Mouse (Mus musculus): Measurements from ENCODE around the gene Trim71.
A peak's percentile ranks its signal among the peaks of the same experiment; 100 is the strongest.

Gene Trim71

DNA sequence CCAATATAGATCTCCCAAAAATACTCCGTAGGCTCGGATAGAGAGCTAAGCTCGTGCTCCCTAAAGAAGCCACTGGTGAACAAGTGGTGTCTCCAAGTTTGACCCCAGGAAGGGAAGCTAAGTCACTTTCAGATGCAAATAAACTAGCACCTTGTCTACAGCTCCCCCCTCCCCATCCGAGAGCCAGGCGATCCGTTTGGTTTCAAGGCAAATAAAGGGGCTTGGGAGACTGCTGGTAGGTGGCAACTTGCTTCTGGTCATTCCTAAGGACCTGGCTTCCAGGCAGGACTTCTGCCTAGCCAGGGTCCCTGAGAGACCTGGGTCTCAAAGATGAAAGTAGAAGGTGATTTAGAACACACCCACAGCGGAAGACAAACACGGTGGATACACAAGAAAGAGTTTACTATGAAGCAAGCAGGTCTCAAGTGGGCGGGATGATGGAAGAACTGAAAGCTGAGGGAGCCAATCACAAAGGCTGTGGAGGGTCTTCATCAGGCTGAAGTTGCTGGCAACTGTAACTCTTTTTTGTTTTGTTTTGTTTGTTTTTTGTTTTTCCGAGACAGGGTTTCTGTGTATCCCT, 7.8 kb downstream of the Trim71 start:
- no peak for DNase-seq

DNA sequence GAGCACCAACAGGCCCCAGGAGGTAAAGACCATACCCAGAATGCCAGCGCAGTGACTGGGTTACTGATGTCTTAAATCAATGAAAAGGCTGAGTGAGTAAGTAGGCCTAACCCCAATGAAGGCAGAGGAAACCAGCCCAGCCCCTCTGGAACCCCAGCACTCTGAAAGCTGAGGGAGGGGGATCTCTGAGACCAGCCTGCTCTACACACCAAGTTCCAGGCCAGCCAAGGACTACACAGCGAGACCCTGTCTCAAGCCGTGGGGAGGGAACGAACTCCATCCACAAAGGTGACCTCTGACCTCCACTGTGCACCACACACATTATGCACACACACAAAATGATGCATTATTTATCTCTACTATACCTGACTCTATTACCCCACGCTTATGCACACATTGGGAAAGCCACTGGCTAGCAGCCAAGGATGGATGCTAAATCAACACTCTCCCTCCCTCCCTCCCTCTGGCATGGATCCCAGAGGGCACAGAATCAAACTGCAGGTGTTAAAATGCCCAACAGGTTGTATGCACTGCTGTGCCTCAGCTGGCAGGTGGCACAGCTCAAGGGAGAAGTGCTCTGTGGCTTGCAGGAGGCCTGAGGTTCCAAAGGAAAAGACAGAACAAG, 9.7 kb downstream of the Trim71 start:
- DNase-seq = peak in 1 of 2 experiments; percentile 29

DNA sequence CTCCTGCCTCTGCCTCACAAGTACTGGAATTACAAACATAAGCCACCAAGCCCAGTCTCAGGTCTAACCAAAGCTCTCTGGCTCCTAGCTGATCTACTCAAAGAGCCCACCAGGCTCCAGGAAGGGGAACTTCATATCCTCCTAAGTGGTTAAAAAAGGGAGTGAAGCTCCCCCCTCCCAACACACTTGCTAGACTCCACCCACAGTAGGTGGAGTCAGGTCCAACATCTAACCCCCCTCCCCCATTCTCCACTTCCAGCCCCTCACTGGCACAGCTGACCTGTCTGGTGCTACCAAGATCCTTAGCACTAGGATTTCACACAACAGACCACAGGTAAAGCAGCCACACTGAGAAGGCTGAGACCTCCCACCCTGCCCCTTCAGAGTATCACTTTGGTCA, 10.3 kb downstream of the Trim71 start:
- DNase-seq = no peak

DNA sequence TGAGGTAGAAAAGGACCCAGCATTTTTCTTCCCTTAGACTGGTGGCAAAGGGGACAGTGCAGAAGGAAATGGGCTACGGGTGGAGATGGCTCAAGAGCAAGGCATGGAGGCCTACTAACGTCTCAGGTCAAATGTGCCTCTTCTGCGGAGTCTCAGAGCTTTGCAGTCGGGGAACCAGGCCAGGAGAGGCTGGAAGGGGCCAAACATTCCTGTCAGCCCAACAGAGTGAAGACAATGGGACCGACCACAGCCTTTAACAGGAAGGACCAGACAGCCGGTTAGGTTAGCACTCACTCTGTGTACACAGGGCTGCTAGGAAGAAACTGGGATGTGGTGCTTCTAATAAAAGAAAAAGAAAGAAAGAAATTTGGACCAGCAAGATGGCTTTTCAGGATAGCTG, 14.1 kb downstream of the Trim71 start:
- DNase-seq = no peak

DNA sequence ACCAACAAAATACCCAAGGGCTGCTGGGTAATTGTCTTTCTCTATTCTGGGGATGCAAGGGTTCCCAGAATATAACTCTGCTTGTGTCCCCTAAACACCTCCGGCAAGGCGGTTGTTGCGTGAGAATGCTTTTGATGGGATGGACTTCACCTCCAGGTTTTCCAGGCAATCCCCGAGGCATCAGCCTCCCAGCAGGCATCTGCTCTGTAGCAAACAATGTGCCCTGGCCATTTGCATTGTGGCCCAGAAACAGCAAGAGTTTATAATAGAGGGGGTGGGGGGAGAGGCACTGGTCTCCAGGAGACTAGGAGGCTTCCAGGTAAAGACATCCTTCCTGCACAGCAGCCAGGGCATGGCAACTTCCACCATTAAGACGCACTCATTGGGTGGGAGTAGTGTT, 15.1 kb downstream of the Trim71 start:
- DNase-seq = no peak

DNA sequence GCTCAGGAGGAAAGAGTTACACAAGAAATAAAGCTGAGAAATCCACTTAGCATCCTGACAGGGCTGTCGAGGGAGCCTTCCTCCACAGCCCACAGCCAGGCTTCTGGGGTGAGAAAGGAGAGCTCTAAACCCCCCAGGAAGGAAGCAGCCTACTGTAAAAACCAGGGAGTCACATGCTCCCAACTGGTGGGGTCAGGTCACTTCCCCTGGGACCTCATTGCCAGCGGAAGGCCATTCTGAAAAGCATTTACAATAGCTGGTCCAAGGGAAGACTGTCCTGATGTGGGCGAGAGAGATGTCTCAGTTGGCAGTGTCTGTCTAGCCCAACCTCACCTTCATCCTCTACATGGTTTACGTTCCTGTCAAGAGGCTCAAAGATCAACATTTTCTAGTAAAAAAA, 15.7 kb downstream of the Trim71 start:
- DNase-seq = no peak

DNA sequence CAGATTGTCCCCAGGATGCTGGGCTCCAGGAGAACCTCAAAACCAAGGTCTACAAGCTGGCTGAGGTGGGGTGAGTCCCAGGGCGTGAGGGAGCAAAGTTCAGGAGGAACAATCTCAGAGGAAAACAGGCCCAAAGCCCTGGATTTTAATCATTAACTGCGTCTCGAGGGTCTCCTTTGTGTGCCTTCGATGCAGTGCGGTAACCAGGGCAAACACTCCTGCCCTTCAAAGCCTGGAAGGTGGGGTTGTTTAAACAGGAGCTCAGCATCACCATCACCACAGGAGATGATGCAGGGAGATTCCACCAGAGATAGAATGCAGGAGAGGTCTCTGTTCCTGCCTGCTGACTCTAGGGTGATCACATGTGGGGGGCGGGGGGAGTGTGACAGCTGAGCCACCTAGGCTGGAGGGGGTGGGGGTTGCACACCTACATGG, 16.5 kb downstream of the Trim71 start:
- DNase-seq = no peak

DNA sequence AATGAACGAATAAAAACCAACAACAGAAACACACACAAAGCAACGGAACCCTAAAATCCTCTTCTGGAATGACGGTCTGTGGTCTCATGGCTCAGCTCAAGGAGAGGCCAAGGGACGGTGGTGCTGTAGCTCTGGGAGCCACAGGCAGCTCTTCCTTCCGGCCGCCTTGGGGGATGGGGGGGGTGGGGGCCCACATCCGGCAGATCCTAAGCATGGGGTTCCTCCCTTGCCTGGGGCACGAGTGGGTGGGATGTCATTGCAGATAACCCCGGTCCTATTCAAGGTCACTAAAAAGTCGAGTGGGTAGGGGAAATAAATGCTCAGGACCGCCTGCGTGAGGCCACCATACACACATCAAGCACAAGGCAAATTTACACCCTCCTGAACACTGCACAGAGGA, 17.4 kb downstream of the Trim71 start:
- DNase-seq = no peak

DNA sequence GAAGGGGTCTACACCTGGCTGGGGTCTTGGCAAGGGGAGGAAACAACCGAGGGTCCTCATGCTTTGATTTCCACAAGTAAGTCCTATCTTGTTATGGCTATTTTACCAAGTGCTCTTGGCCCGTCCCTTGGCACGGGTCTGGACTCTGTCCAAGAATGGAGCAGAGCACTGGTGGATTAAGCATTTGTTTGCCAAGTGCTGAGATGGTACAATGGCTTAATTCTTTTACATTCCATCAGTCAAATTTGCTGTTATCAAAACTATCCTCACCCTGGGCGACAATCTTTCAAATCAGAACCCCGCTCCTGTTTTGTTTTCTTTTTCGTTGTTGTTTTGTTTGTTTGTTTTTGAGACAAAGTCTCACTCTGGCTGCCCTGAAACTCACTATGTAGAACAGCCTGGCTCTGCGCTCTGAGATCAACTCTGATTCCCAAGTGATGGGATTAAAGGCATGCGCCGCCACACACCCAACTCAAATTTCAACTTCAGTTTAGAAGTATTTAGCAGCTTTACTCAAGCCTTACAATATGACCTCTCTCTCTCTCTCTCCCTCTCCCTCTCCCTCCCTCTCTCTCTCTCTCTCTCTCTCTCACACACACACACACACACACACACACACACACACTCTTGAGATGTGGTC, 19.3 kb downstream of the Trim71 start:
- peak; percentile 50 to 60 for DNase-seq

DNA sequence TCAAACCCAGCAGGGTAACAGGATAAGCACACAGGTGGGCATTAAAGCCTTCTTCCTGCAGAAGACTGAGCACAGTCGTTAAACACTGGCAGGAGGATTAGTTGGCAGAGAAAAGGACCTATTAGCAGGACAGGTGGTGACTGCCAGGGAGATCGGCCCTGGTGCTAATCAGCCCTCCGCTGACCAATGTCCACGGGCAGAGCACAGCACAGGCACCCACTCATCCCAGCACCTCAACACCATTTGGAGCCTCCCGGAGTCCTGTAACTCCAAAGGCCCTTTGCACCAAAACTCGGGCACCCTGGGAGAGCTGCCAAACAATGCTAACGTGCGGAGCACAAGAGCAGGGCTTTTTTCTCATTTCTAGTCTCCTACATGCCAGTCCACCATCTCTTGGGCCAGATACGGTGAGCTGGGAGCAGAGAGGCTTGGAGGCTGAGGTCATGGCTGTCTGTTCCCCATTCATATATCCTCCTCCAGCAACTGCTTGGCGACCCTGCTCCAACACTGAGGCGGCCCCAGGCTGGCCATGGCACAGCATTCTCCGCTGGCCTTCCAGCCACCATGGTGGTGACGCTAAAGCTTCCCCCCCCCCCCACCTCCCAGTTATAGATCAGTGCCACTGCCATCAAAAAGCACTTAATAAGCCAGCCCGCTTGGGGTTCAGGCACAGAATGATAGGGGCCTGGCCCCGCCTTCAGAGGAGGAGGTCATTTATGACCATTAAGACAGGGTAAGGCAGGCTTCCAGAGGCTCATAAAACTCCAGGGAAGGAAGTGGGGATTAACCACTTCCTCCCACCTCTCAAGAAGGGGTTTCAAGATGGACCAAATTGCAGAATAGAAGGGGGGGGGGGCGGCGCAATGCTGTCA, 20.1 kb downstream of the Trim71 start:
- DNase-seq = peak; percentile 61 to 72

DNA sequence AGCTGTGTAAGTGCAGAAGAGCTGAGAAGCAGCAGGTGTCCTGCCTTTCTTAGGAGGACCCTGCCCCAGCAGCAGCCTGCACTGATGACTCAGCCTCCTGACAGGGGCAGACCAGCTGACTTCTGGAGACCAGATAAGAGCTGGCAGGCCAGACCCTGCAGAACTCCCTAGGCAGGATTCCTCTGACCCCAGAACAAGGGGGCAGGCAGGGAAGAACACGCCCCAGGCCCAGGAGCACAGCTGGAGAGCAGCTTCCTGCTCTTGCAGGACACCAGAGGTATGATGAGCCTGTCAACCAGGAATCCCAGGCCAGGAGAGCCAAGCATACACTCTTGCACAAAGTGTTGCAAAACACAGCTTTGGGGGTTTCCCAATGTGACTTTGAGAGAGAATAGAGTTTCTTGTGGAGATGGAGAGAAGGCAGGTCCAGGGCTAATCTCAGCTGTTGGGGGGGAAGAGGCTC, 22.9 kb downstream of the Trim71 start:
- DNase-seq = no peak

DNA sequence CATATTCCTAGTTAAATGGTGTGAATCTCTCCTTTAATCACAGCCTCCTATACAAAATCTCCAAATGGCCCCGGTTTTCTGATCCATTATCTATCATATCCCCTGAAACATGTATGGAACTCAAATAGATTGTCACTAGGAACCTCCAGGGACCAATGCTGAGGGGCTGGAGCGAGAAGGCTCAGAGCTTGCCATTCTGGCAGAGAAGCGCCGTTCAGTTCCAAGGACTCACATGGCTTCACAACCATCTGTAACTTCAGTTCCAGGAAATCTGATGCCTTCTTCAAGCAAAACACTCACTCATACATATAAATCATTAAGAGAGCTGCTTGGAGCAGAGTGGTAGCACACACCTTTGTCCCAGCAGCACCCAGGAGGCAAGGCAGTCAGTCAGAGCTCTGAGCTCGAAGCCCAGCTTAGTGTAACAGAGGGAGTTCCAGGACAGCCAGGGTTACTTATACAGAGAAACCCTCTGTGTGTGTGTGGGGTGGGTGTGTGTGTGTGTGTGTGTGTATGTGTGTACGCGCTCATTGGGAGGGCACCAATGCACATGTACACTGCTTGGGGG, 25.1 kb downstream of the Trim71 start:
- DNase-seq = peak; percentile 43 to 54

DNA sequence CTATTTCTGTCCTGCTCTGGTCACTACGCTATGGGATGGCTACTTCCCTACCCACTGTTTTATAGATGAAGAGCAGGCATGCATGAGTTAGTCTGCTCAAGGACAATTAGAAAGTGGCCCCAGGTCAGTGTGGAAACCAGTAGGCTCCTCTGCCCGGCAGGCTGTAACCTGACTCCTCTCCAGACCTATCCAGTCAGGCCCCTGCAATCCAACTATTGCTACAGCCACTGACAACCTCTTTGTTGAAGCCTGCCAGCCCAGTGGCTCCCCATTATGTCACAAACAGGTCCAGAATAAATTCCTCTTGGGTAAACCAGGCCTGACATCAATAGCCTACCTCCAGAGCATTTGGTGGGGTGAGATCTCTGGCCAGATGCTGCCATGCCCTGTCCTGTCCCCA, 27.5 kb downstream of the Trim71 start:
- DNase-seq = no peak

DNA sequence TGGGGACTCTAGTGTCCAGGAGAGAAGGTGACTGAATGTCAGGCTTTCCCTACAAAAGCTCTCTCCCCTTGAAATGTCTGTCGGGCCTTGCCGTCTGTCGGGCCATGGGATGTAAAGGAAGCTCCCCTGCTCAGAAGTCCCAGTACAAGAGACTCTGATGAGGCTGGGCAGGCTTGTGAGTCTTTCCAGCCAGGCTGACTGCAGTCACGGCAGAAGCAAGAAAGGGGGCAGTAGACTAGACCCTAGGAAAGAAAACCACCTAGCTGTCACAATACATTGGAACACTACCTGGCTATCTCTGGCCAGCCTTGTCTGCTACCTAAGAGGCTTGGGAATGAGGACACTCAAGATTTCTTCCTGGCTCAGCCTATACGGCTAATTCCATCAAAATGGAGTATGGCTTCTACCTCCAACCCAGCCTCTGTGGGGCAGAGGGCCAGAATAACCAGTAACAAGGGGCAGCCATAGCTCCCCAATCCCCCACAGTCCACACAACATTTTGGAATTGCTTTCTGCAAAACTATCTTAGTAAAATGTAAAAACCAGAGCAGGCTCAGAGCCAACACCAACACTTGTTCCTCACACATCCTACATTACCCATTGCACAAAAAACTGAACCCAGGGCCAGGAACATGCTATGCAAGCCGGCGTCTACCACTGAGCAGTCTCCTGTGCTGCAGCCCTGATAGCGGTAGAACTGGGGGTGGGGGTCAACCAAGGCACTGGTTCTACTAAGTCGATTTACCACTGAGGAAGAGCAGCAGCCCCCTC, 29.2 kb downstream of the Trim71 start:
- DNase-seq = no peak

DNA sequence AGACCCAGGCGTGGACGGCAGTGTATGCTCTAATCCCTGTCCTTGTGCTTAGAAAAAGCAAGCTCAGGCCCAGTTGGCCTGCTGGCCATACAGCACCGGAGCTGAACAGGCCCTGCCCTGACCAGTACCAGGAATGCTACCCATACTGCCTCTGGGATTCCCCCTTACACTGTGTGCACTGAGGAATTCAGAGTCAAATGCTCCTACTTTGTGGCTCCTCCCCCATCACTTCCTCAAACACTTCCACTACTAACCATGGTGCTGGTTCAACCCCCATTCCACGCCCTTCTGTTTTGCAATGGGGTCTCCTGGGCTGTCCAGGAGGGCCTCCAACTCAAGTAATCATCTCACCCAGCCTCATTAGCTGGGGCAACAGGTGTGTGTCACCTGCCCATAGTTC, 30.3 kb downstream of the Trim71 start:
- DNase-seq = no peak

DNA sequence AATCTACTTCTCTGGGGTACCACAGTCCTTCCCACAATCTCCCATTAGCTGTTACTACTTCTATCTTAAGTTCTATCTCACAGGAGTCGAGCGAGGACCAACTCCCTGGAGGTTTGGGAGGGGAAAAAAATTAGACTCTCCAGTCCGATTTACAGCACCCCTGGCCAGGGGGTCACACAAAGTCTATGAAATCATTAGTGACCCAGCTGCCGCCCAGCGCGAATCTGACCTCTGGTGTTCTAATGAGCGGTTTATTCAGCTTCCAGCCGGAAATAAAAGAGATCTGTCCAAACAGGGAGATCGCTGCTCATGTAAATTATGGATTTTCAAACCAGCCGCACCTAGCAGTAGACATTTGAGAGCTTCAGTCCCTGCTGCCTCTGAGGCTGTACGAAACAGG, 32.9 kb downstream of the Trim71 start:
- DNase-seq = no peak

DNA sequence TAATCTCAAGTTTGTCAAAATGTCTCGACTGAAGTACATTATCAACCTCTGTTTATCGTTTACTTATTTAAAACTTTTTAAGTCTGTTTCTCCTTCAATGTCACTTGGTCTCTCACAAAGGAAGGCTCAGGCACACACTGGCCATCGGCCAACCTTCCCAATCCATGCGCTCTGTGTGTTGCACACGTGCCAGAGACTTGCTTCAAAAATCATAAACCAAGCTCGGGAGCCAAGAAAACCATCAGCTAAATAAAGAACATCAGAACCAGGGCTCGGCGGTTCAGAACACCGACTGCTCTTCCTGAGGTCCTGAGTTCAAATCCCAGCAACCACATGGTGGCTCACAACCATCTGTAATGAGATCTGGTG, 35.5 kb downstream of the Trim71 start:
- peak; percentile 50 to 57 for DNase-seq

DNA sequence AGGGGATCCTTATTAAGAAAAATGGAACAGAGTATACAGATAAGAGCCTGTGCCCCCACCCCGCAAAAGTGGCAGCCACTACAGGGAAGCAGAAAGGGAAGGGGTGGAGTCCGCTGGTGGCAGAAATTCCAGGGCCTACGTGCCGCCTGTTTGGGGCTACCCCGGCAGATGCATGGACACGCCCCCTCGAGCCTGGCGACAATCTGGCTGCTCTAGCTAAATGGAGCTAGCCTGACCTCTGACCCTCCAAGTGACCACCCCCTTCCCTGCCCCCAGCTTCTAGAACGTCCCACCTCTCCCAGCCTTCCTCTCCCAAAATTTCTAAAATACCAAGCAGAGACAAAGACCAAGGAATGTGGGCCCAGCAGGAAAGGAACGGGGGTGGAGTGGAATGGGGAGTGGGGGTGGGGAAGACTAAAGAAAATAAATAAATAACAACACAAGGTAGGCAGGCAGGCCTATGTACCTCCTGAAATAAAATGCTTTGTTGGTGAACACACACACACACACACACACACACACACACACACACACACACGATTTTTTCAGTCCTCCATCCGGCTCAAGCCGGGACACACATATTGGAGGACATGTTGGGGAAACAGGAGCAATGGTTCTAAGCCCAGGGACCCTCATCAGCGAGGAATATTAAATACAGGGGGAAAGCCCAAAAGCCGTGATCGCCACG, 36.0 kb downstream of the Trim71 start:
- DNase-seq = no peak

DNA sequence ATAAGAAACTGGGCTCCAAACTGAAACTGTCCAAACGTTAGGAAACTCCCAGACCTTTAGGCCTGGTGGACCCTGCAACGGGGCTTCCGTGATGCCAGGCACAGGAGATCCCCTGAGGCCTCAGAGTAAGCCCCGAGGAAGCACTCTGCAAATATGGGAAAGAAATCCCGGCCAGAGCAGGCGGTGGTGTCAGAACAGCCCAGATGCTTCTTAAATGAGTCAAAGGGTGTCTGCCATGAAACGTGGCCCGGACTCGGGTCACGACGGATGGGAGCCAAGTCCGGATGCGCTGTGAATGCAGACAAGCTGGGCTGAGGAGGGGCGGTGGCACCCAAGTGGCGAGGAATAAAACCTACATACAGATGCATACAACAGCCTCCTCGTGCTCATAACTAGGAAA, 37.1 kb downstream of the Trim71 start:
- DNase-seq = peak in 1 of 2 experiments; percentile 33

DNA sequence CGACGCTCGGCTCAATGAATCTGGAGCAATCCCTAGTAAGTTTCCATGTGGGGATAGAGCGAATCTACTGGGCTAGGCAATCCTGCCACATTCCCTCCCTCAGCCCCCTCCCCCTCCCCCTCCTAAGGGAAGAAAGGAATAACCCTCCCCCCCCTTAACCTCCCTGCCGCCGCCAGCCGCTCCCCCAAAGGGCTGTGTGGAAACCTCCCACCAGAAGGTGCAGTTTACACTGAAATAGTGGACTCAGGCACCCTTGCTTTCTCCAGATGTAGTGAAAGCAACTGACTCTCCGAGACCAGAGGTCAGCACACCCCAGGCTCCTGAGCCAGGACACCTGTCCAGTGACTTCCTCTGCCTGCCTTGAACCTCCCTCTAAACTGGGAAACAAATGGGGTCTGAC, 37.6 kb downstream of the Trim71 start:
- no peak for DNase-seq

DNA sequence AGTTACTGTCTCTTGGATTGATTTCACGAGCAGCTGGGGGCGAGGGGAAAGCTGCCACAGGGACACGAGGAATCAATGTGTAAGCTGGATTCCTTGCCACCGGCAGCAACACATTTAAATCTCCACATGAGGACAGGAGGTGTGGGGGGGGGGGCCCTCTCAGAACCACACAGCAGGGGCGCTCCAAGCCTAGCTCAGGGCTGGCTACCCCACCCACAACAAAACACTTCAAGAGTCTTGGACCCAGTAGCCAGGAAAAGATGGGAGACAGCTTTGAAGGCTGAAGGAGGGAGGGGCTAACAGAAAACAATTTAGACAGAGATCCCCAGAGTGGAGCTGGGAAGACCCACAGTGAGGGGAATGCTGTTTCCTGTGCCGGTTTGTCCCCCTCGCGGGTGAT, 38.3 kb downstream of the Trim71 start:
- peak in 1 of 2 experiments; percentile 15 for DNase-seq

Data from cerebellum, postnatal 14 days (tissue).